Mouse (Mus musculus) spleen, postnatal 4 days (tissue): ENCODE data around the gene Tlr9.

Source experiments
- DNase-seq, 2 experiments: peaks; one replicate each; pipeline ENCODE4 v3.0.0; 2022; ENCODE audit warnings: low spot score in 2 of 2

Tlr9 gene

DNA sequence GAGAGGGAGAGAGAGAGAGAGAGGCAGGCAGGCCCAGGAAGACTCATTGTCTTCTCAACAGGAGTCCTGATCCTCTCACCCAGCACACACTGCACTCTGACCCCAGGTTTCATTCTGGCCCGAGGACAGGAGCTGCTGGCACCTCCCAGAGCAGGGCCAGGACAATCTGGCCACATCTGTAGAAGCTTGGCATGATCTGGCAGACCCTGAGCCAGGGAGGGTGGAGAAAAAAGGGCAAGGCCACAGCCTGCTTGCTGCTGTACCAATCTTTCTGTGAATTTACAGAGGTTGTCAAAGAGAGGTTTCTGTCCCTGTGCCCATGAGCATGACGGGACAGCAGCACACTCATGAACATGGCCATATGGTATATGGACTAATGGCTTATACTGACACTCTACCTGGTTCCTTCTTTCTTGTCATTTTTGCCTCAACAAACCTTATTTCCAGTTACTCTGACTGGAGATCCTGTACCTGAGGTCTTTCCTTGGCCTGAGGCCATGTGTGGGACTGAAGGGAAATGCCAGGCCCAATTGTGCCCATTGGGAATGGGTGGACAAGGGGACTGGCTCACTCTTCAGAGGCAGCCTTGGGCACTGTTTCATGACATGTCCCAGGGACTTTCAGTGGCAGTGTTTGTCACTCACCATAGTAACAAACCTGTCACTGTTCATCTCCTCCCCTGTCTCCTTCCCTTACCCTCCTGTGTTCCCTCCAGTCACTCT, 44.7 kb downstream of the Tlr9 start:
- no peak for DNase-seq

DNA sequence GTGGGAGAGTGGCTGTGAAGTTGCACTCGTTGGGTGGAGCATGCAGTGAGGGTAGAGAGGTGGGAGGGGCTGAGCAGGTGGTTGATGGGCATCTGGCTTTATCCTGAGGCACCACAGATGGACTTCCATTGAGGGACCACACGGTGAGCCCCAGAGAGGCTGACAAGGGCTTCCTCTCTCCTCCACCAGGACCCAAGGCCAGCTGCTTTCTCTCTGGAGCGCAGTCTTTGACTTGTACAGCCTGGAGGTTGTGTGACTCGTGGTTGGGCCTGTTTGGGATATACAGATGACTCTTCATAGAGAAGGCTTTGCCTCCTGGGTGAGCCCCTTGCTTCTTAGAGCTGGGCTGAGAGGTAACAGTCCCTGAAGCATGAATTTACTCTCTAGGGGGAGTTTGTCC, 46.0 kb downstream of the Tlr9 start:
- no peak for DNase-seq

DNA sequence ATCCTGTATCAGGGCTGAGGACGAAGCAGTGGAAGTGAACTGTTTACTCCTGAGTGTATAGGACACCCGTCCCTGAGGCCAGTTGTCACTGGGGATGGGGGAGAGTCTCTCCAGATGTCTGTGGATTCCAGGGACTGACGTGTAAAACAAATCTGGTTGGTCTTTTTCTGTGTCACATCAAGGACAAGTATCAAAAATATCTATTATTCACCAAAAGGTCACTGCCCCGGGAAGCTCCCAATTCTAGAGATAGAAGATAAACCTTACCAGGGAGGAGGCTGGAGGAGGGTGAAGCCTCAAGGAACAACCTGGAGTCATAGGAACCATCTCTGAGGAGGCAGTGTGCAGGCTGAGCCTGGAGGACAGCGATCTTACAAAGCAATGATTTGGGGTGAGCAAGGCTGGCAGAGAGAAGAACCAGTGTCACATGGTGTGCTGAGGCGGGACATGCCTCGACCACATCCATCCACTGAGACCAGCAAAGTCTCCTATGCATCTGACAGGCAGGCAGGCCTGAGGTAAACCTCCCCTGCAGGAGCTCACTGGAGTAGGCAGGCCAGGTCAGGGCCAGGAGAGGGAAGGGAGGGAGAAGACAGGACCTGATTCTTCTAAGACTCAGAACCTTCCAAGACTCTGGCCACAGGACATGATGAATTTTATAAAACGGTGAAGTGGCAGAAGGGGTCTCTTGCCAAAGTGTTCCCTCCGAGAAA, 46.8 kb downstream of the Tlr9 start:
- no peak for DNase-seq

DNA sequence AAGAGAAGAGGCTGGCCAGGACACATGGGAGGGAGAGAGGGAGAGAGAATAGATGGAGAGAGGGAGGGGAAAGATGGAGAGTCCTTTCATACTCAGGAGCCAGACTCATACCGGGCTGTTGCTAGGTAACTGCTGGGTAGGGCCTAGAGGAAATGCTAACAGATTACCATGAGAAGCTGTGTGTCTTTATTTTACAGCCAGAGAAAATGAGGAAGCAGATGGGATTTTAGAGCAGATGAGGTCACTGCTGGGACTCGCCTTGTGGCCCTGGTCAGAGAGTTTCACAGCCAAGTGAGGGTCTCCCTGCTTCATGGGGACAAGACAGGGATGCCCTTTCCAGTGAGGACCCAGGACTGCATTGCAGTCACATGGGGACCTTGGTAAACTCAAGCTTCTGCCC, 47.5 kb downstream of the Tlr9 start:
- DNase-seq: no peak

DNA sequence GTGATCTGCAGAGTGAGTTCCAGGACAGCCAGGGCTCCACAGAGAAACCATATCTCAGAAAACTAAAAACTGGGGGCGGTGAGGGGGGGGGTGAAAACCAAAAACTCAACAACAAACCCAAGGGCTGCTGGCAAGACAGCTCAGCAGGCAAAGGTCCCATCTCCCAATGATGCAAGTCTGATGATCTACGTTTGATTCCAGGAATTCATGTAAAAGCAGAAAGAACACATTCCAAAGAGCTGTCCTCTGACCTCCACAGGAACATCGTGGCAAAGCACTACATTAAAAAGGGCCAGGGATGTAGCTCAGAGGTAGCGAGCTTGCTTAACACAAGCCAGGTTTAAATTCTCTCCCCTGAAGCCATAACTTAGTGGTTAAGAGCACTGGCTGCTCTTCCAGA, 48.3 kb downstream of the Tlr9 start:
- no peak for DNase-seq

DNA sequence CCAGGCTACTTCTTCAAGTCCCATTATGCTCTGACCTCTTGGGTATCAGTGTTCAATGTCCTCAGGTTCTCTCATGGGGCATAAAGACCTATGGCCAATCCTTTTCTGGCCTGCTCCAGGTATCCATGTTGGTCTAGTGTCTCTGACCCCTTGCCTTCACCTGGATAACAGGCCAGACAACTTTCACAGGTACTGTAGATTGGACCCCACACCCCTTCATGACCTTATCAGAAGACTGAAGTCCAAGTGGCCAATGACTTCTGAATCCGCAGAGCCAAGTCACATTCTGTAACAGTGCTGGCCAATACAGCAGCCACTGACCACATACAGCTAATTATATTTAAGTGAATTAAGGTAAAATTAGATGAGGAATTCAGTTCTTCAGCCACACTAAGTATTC, 49.9 kb downstream of the Tlr9 start:
- DNase-seq: no peak

DNA sequence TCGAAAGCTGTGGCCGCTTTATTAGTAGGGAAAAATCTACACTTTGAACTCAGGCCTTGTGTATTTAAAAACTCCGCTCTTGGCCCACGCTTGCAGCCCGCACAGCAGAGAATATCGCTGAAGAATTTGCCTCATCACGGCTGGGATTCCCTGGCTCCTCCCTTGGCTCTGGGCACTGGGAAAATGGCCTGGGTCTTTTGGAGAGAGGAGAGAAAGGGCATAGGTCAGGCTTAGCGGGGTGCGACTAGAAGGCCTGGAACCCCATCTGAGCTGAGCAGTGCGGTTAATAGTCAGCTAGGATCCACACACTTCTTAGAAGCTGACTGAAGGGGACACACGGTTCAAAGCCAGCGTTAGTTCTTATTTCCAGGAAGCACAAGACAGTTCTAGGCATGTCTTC, 50.9 kb downstream of the Tlr9 start:
- no peak for DNase-seq

DNA sequence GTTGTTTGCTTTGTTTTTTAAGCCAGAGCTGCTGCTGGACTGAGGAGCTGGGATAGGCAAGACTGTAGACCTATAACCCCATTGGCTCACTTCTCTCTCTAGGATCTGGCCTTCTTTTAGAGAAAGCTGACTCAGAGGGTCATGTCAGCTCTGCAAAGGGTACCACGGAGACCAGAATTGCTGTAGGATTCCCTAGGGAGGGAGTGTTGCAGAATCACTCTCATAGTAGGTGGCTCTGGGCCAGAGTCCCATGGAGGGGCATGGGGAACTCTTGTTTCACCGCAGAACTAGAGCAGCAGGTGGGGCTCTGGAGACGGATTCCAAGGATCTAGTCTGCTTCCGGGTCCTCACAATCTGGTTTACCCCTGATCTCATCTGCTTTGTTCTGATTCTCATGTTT, 51.4 kb downstream of the Tlr9 start:
- DNase-seq: no peak

DNA sequence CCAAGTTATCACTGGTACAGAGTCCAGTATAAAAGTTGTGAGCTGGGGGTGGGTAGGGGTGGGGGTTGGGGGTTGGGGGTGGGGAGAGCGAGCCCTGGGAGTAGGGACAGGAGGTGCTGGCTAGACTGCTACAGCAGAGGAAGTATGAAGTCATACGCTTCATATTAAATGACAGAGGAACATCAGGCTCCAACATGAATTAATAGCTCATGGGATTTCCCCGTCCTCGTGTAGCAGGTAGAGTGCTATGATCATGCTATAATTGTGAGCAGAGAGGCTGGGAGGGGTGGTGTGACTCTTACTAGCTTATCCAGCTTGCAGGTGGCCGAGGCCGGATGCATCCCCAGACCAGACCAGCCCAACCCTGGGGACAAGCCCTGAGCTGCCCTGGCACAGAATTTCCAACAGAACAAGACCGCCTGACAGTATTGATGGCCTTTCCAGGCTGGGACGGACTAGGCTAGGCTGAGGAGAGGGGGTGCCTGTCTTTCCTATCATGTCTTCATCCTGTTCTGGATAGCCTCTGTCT, 52.3 kb downstream of the Tlr9 start:
- DNase-seq: no peak

DNA sequence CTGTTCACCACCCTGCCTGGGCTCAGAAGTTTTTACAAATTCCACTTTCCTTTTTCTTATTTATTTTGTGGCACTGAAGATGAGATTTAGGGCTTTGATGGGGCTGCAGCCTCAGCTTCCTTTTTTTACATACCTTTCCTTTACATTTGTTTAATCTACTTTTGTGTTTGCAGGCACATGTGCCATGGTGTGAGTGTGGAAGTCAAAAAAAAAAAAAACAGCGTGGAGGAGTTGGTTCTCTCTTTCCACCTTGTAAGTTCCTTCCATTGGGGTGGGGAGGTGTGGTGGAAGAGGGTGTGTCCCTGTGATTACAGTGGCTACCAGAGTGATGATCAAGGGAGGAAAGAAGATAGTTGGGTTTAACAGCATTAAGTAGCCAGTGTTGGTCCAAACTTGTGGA, 53.4 kb downstream of the Tlr9 start:
- no peak for DNase-seq
